Mouse (Mus musculus): ENCODE measurements around the gene Rbmxl2.

DNA sequence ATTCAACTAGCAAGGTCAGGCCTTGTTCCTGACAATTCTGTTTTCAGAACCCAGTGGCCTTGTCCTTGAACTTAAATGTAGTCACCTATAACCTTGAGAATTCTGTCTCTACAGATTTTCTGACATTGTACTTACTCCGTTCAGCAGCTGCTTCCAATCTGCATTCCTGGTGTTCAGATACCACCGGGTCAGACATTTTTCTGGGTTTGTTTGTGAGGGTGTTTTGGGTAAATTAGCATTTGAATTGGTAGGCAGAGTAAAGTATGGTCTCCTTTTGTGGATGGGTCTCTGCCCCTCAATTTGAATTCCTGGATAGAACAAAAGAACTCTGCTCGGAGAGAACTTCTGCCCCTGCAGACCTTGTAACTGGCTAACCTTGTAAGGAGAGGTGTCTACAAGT is 27.6 kb downstream of the Rbmxl2 start:
- TF ChIP-seq CTCF (conservative IDR thresholded peaks at IDR 0.05; ENCODE audit: low read length) (no peak), POU5F1 (IDR thresholded peaks at IDR 0.05; ENCODE audit: borderline replicate concordance, low read length) (peak; percentile 87), NANOG (IDR thresholded peaks at IDR 0.05; ENCODE audit: borderline replicate concordance, low read length) (peak; percentile 87)

Data from E14TG2a.4 (cell line).